In the genomic region with DNA sequence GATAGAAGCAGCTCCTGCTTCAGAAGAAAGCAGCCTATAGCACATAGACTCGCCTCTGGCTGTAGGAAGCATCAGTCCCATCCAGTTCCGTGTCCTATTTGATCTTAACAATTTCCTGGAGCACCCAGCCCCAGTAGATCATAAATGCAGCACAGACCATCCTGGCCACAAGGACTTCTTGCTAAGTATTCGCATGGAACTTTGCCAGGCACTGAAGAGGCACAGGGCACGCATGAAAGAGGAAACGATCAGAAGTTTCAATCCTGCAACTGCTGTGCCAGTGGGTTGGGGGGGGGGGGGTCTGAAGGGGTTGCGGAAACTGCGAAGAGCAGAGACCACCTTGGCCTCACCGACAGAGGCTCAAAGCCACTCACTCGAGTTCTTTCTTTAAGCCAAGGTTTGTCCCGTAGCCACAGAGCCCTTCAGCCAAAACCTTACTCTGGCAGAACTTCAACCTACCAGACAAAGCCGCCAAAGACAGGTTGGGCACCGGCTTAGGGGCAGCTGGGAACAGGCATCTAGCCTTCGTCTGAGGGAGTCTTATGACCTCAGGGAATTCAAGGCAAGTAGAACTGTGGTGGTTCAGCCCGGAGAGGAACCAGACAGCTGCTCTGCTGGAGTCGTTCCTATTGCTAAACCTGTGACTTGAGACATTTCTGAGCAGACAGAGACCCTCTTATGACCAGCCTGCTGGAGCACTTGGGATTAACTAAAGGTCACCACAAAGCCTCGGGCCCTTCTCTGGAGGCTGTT, we compare ENCODE assay signal across 10 mouse cellular contexts. TPM values are rescaled to one million over a fixed set of nuclear protein-coding genes. Genes with fewer than 3 reads are reported as not detected.
DNase-seq lines count a peak whose midpoint lies in the region; ATAC-seq and TF ChIP-seq lines count a peak whose summit lies in the region.
"Had no signal": no experiment of that assay in that cellular context is flagged by ENCODE, and none has a peak within 500 bp of the region (broad histone marks: within the 10 kb centered on the region; RNA-seq: fewer than 3 reads in every experiment).

No protein-coding gene starts in this region.

- TF ChIP-seq POLR2A in myocyte (IDR thresholded peaks at IDR 0.05; ENCODE audit: insufficient read length, low read depth): no peak

- H3K9me3 ChIP-seq in liver, embryonic 11.5 days (ENCODE audit: control insufficient read depth, low read length): no peaks in the 10 kb centered on the region
- no peaks in the 10 kb centered on the region for H3K9me3 ChIP-seq in heart, embryonic 12.5 days (replicated peaks)
- H3K9me3 ChIP-seq: liver, embryonic 12.5 days had no signal

- TF ChIP-seq CTCF in left cerebral cortex, adult 2 months (IDR thresholded peaks at IDR 0.05): no peak

- WGBS in liver, embryonic 11.5 days: 70% methylated on average over 16 of the region's 16 CpGs
- 63% methylated on average over 16 of the region's 16 CpGs for WGBS in heart, embryonic 12.5 days

- H3K4me2 ChIP-seq in liver, embryonic 11.5 days: peak overlapping the region; percentile 68; the same call in 1 of the 2 replicates
- peak overlapping the region; percentile 85; the same call in 1 of the 2 replicates for H3K4me2 ChIP-seq in heart, embryonic 12.5 days
- peak overlapping the region; percentile 92 for H3K4me2 ChIP-seq in myocyte (ENCODE audit: low read depth)

- no peaks in the 10 kb centered on the region for H3K79me2 ChIP-seq in myocyte (ENCODE audit: control insufficient read depth, insufficient read depth)

- DNase-seq in adrenal gland, adult 2 months: peak; percentile 60
- DNase-seq in adrenal gland, postnatal 4 days (ENCODE audit: low spot score in 2 of 2): no peak
- no peak for DNase-seq in liver, embryonic 11.5 days (ENCODE audit: low spot score)
- DNase-seq in liver: no peak
- no peak for DNase-seq in left cerebral cortex, adult 2 months (ENCODE audit: extremely low spot score in 1 of 2, low spot score in 2 of 2)
- DNase-seq: thymus, postnatal 4 days had no signal

- intact Hi-C loops in left cerebral cortex, adult 2 months (cut with DNase I): loop anchor here (2.0 kb wide), 2 partner anchors 199 to 467 kb away; no protein-coding TSS in a partner anchor

- peaks cover 59% of the 10 kb centered on the region for H3K27me3 ChIP-seq in liver, embryonic 11.5 days (replicated peaks; ENCODE audit: control insufficient read depth, insufficient read depth, low read length)
- peaks cover 17% of the 10 kb centered on the region for H3K27me3 ChIP-seq in heart, embryonic 12.5 days (replicated peaks)
- no peaks in the 10 kb centered on the region for H3K27me3 ChIP-seq in myocyte (ENCODE audit: control insufficient read depth, insufficient read depth, insufficient read length)

- no peak overlapping the region for H3K4me3 ChIP-seq in liver, embryonic 11.5 days (ENCODE audit: low read depth, low read length)
- no peak overlapping the region for H3K4me3 ChIP-seq in heart, embryonic 12.5 days
- H3K4me3 ChIP-seq in myocyte: no peak overlapping the region
- no peak overlapping the region for H3K4me3 ChIP-seq in left cerebral cortex, adult 2 months

- peaks cover 4% of the 10 kb centered on the region; the same call in 1 of the 2 replicates for H3K4me1 ChIP-seq in liver, embryonic 11.5 days (replicated peaks; ENCODE audit: control insufficient read depth, insufficient read depth, low read length)
- H3K4me1 ChIP-seq in heart, embryonic 12.5 days (replicated peaks): peaks cover 28% of the 10 kb centered on the region

- no peak overlapping the region for H3K9ac ChIP-seq in liver, embryonic 11.5 days (ENCODE audit: low read depth, low read length)
- H3K9ac ChIP-seq in heart, embryonic 12.5 days: 0 out of 2 replicates have a peak overlapping the region, but pooled peaks have one; percentile 54

- H3K27ac ChIP-seq in liver, embryonic 11.5 days (ENCODE audit: low read depth, low read length): no peak overlapping the region
- no peak overlapping the region for H3K27ac ChIP-seq in heart, embryonic 12.5 days (ENCODE audit: poor library complexity, severe bottlenecking)
- no peak overlapping the region for H3K27ac ChIP-seq in left cerebral cortex, adult 2 months
- H3K27ac ChIP-seq: liver, embryonic 12.5 days had no signal

- no peaks in the 10 kb centered on the region for H3K36me3 ChIP-seq in liver, embryonic 11.5 days (ENCODE audit: control insufficient read depth, insufficient read depth, low read length)
- H3K36me3 ChIP-seq in heart, embryonic 12.5 days: no peaks in the 10 kb centered on the region
- no peaks in the 10 kb centered on the region for H3K36me3 ChIP-seq in myocyte (ENCODE audit: control insufficient read depth, insufficient read depth)
- H3K36me3 ChIP-seq: liver, embryonic 12.5 days had no signal

- H3ac ChIP-seq in myocyte (ENCODE audit: control insufficient read depth, insufficient read length): no peak overlapping the region

- no peak for ATAC-seq in liver, embryonic 11.5 days (replicated peaks; ENCODE audit: low FRiP score)
- ATAC-seq in heart, embryonic 12.5 days (ENCODE audit: insufficient number of reproducible peaks, low FRiP score): no peak
- ATAC-seq in activated CD4-positive, CD25-positive, alpha-beta regulatory T cell, adult 4 months: no peak

TF ChIP-seq in myocyte, 11 proteins besides CTCF, POLR2A, EP300 and RAD21:
- TF ChIP-seq MYOG (IDR thresholded peaks at IDR 0.05; ENCODE audit: control insufficient read depth in 1 of 3, insufficient read depth in 1 of 3, insufficient read length in 2 of 3, low read depth in 2 of 3) (peak; percentile 29 to 90 (median 69)), MYOD1 (IDR thresholded peaks at IDR 0.05; ENCODE audit: control insufficient read depth in 1 of 3, insufficient read length in 2 of 3, low read depth in 2 of 3) (peak; percentile 36 to 87 (median 77)), TCF3 (IDR thresholded peaks at IDR 0.05; ENCODE audit: insufficient read length, low read depth) (peak; percentile 10), REST (IDR thresholded peaks at IDR 0.05; ENCODE audit: insufficient read depth, insufficient read length) (no peak), POLR2AphosphoS2 (IDR thresholded peaks at IDR 0.05; ENCODE audit: insufficient read length, low read depth) (no peak)

RNA-seq across cellular contexts. Expression of a gene that starts 3.9 kb away (rescaled TPM):
- total RNA-seq in adrenal gland, adult 2 months (2021): 10 to 100 TPM; 12.0 to 31.5 TPM
- 11.7 and 25.1 TPM in 2 replicates for polyA plus RNA-seq in adrenal gland, adult 2 months (2012; rRNA removed)
- total RNA-seq in adrenal gland, postnatal 4 days (2021): 10 to 100 TPM; 26.9 to 28.0 TPM
- 8.8 and 10.6 TPM in 2 replicates for polyA plus RNA-seq in liver, embryonic 11.5 days (2014; fragmentation: Nextera tagmentation; extraction: Ambion mirVana)
- 10.1 and 10.9 TPM in 2 replicates for polyA plus RNA-seq in heart, embryonic 12.5 days (2016; fragmentation: Nextera tagmentation; extraction: Ambion mirVana)
- polyA plus RNA-seq in myocyte (2012; fragmentation: generic; extraction: Trizol): 1.2 TPM
- 1 to 10 TPM; 2.8 to 3.4 TPM for total RNA-seq in left cerebral cortex, adult 2 months (2021)
- not detected for polyA plus RNA-seq in activated CD4-positive, CD25-positive, alpha-beta regulatory T cell, adult 4 months (2017; shearing (Covaris generic))

RNA-seq across cellular contexts. Expression of a gene that starts 16.6 kb away (rescaled TPM):
- 10 to 100 TPM; 42.6 to 43.8 TPM for total RNA-seq in adrenal gland, adult 2 months (2021)
- 7.3 and 8.0 TPM in 2 replicates for polyA plus RNA-seq in adrenal gland, adult 2 months (2012; rRNA removed)
- total RNA-seq in adrenal gland, postnatal 4 days (2021): 10 to 100 TPM; 73.6 to 76.2 TPM
- polyA plus RNA-seq in liver, embryonic 11.5 days (2014; fragmentation: Nextera tagmentation; extraction: Ambion mirVana): 13.8 and 14.6 TPM in 2 replicates
- polyA plus RNA-seq in heart, embryonic 12.5 days (2016; fragmentation: Nextera tagmentation; extraction: Ambion mirVana): 39.2 and 43.3 TPM in 2 replicates
- 11.3 TPM for polyA plus RNA-seq in myocyte (2012; fragmentation: generic; extraction: Trizol)
- 10 to 100 TPM; 54.7 to 55.2 TPM for total RNA-seq in left cerebral cortex, adult 2 months (2021)
- 1 to 10 TPM in 1 of 2 experiments, under 1 TPM in 1; 0.84 to 2.3 TPM for polyA plus RNA-seq in activated CD4-positive, CD25-positive, alpha-beta regulatory T cell, adult 4 months (2017; shearing (Covaris generic))
